Mouse (Mus musculus) hindbrain, postnatal 0 days (tissue): ENCODE measurements around the gene Ep400. TPM values are rescaled to one million over a fixed set of nuclear protein-coding genes. Genes with fewer than 3 reads are reported as not detected.

ENCODE experiments used
- ATAC-seq: fragments of 200-750 bp; cut with Nextera tagmentation; 2 replicates; pipeline ENCODE4 v1.8.0; 2017; ENCODE audit warnings: mild to moderate bottlenecking, moderate TSS enrichment, moderate library complexity
- DNase-seq: peaks from one replicate; pipeline ENCODE4 v3.0.0-alpha.2; 2015; ENCODE audit warnings: low spot score
- H3K27ac ChIP-seq: fragments of 300-500 bp; sonication (generic); 2 replicates; pipeline ENCODE4 v1.5.1; 2014; ENCODE audit warnings: mild to moderate bottlenecking
- H3K27me3 ChIP-seq: fragments of 300-500 bp; sonication (generic); 2 replicates; pipeline ENCODE4 v1.6.1; 2014; ENCODE audit warnings: low read length, mixed read lengths; ENCODE audit not compliant: insufficient read depth
- H3K36me3 ChIP-seq: fragments of 300-500 bp; sonication (generic); 2 replicates; pipeline ENCODE4 v1.6.1; 2014; ENCODE audit warnings: low read length, mixed read lengths; ENCODE audit not compliant: insufficient read depth
- H3K4me1 ChIP-seq: fragments of 300-500 bp; sonication (generic); 2 replicates; pipeline ENCODE4 v1.6.1; 2014; ENCODE audit warnings: antibody characterized with exemption, low read length, mixed read lengths; ENCODE audit not compliant: insufficient read depth
- H3K4me2 ChIP-seq: fragments of 300-500 bp; sonication (generic); 2 replicates; pipeline ENCODE4 v1.6.1; 2014; ENCODE audit warnings: low read depth, mild to moderate bottlenecking, low read length, moderate library complexity, mixed read lengths
- H3K4me3 ChIP-seq: fragments of 300-500 bp; sonication (generic); 2 replicates; pipeline ENCODE4 v1.5.1; 2014; ENCODE audit warnings: low read length
- H3K9ac ChIP-seq: fragments of 300-500 bp; sonication (generic); replicated peaks from 2 replicates; pipeline ENCODE4 v1.6.1; 2014; ENCODE audit warnings: mild to moderate bottlenecking, low read length, moderate library complexity, mixed read lengths
- H3K9me3 ChIP-seq: fragments of 300-500 bp; sonication (generic); 2 replicates; pipeline ENCODE4 v1.6.1; 2016; ENCODE audit warnings: low read length, mixed read lengths
- CTCF ChIP-seq: IDR thresholded peaks from 2 replicates; pipeline ENCODE4 v1.5.1; 2016; ENCODE audit warnings: antibody characterized with exemption, control low read depth, low read depth
- WGBS: fragments of 180-500 bp; shearing (Covaris S2); extraction: QIAGEN DNeasy Blood & Tissue Kit; methylation state at CpG from one replicate; pipeline ENCODE4 v1.1.7; 2014; 5-methylcytosine and 5-hydroxymethylcytosine counted together
- polyA plus RNA-seq: library from polyadenylated mRNA; unstranded; fragments of >200 nt; fragmentation: Nextera tagmentation; extraction: Ambion mirVana; gene quantifications from 2 replicates; pipeline ENCODE4 v1.2.1, GENCODE M21; 2015
- total RNA-seq: library from RNA; depleted of rRNA; stranded (reverse); fragments of >200 nt; gene quantifications from 2 replicates; pipeline ENCODE4 v1.2.3, GENCODE M21; 2014

Ep400 gene
- total and polyA plus RNA-seq, 2 experiments from 2014 or later, result 35.0 to 63.3 TPM

DNA sequence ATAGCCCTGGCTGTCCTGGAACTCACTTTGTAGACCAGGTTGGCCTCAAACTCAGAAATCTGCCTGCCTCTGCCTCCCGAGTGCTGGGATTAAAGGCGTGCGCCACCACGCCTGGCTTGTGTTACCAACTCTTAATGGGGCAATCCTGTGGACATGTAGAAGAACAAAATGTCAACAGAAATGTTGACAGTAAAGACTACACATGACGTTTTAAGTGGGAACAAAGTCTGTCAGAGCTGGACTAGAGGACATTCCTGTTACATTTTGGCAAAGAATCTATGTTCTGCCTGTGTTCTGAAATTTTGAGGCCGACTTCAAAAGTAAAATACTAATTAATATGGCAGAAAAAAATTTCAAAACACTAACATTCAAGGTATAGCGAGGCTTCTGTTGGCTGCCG is 6.6 kb downstream of the Ep400 start:
- Histone ChIP-seq H3K4me3 (no peak overlapping the region), H3K9me3 (no peaks in the 10 kb centered on the region), H3K4me2 (no peak overlapping the region), H3K27me3 (no peaks in the 10 kb centered on the region), H3K36me3 (no peaks in the 10 kb centered on the region), H3K9ac (no peak overlapping the region), H3K27ac (no peak overlapping the region), H3K4me1 (0 out of 2 replicates have a peak, but pooled peaks cover under 1% of the 10 kb centered on the region)
- WGBS, result 93% methylated on average over 8 of the region's 8 CpGs
- no peak for DNase-seq
- no peak for TF ChIP-seq CTCF
- ATAC-seq, result no peak

DNA sequence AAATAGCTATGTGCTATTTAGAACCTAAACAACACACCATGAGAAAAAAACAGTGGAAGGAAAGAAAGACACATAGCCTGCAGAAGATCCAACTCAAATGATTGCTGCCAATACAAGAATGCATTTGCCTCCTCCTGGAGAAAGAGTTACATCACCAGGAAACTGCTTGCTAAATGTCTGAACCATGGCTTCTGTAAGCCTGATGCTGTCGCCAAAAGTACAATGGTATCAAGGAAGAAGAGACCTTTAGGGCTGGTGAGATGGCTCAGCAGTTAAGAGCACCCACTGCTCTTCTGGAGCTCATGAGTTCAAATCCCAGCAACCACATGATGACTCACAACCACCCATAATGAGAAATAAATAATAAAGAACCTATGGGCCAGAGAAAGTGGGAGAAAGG is 25.5 kb downstream of the Ep400 start:
- Histone ChIP-seq H3K4me1 (no peaks in the 10 kb centered on the region), H3K9me3 (no peaks in the 10 kb centered on the region), H3K4me3 (no peak overlapping the region), H3K4me2 (no peak overlapping the region), H3K27ac (no peak overlapping the region), H3K27me3 (no peaks in the 10 kb centered on the region), H3K36me3 (peaks cover 5% of the 10 kb centered on the region; the same call in 1 of the 2 replicates), H3K9ac (no peak overlapping the region)
- DNase-seq (no peak), ATAC-seq (no peak)
- TF ChIP-seq CTCF, result no peak
- 91% methylated on average over 1 of the region's 1 CpGs for WGBS

DNA sequence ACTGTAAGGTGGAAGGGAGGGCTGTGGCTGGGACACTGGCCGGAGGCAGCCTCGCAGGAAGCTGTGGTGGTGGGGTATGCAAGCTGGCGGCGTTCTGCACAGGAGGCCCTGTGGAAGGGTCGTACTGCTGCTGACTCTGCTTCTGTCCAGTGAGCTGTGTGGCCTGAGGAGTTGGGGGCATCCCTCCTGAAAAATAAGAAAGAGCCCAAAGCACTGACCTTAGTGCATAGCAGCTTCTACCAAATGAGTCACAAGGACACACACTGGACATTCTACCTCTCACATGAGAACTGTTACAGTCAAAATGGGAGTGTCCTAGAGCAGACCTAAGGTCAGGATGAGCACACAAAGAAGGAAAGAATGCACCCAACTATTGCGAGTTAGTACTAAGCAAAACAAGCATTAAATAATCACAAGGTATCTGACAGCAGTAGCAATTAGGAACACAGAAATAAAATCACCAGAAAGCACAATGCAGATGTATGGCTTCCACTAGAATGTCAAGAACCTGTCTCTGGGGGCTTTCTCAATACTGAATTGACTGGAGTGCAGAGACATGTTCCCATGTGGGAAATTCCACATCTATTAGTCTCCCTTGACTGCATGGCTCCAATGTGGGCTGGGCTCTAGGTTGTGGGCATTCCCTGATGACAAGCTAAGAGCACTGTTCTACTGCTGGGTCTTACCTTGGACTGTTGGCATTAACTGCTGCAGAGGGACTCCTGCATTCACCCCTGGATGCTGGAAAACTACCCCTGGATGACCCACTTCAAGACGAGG is 30.8 kb downstream of the Ep400 start:
- Histone ChIP-seq H3K9ac (no peak overlapping the region), H3K36me3 (peaks cover 25% of the 10 kb centered on the region), H3K4me1 (no peaks in the 10 kb centered on the region), H3K27ac (no peak overlapping the region), H3K27me3 (no peaks in the 10 kb centered on the region), H3K4me2 (no peak overlapping the region), H3K4me3 (no peak overlapping the region), H3K9me3 (no peaks in the 10 kb centered on the region)
- DNase-seq (no peak), ATAC-seq (no peak)
- TF ChIP-seq CTCF, result no peak
- 85% methylated on average over 7 of the region's 7 CpGs for WGBS

DNA sequence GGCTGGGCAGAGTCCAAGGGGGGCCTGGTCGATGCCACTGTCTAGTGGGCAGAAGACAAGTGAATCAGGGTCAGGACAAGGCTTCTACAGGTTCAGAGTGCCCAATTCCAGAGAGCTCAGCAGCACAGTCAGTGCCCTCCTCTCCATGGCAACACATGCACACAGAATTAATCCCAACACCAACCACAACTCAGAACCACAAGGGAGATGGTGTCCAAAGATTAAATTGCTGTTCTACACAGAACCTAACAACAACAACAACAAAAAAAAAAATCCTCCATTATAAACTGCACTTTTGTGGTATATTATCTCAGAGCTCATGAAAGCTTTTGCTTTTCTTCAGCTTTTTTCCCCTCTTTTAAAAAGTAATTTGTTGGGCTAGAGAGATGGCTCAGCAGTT is 34.9 kb downstream of the Ep400 start:
- Histone ChIP-seq H3K27ac (no peak overlapping the region), H3K9me3 (no peaks in the 10 kb centered on the region), H3K9ac (no peak overlapping the region), H3K4me3 (no peak overlapping the region), H3K27me3 (no peaks in the 10 kb centered on the region), H3K4me2 (no peak overlapping the region), H3K4me1 (no peaks in the 10 kb centered on the region), H3K36me3 (peaks cover 43% of the 10 kb centered on the region)
- DNase-seq, result no peak
- no peak for TF ChIP-seq CTCF
- no peak for ATAC-seq
- 94% methylated on average over 1 of the region's 1 CpGs for WGBS

DNA sequence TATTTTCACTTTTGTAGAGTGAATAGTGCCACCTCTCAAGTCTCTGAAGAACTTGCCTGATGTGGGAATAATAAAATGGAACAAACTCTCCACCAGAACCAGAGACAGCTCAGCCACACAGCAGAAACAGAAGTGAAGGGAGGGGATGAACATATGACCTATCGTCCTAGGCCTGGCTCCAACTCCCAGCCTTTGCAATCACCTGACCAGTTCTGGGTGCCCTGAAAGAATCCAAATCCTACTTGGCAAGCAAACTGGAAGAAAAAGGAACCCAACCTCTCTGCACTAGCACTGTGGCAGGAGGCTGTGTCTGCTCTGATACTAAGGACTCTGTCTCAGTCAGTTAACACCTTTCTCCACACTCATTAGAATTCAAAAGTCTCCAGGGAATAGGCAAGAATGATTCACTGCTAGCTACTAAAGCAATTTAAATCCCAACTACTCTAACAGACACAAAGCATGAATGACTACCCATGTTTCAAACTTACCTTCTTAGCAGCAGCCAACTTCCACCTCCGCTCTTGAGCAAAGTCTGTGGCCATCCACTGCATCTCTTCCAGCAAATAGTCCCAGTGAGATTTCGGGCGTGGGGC is 37.2 kb downstream of the Ep400 start:
- Histone ChIP-seq H3K27me3 (no peaks in the 10 kb centered on the region), H3K9ac (no peak overlapping the region), H3K27ac (no peak overlapping the region), H3K36me3 (peaks cover 40% of the 10 kb centered on the region), H3K9me3 (no peaks in the 10 kb centered on the region), H3K4me1 (no peaks in the 10 kb centered on the region), H3K4me3 (no peak overlapping the region), H3K4me2 (no peak overlapping the region)
- 92% methylated on average over 4 of the region's 4 CpGs for WGBS
- no peak for DNase-seq
- ATAC-seq, result no peak
- TF ChIP-seq CTCF, result no peak

DNA sequence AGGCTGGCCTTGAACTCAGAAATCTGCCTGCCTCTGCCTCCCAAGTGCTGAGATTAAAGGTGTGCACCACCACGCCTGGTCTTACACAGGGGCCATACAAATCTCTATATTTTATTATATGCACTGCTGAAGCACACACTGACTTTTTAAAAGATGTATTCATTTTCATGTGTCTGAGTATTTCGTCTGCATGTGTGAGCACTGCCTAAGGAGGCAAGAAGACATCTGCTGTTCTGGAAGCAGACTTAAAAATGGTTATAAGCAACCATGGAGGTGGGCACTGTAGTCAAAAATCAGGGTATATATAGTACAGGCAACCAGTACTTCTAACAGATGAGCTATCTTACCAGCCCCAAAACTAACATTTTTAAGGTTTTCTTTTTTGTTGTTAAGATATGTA is 39.3 kb downstream of the Ep400 start:
- TF ChIP-seq CTCF, result no peak
- no peaks in the 10 kb centered on the region for H3K4me1 ChIP-seq
- H3K4me3 ChIP-seq, result no peak overlapping the region
- no peak overlapping the region for H3K9ac ChIP-seq
- H3K27me3 ChIP-seq, result no peaks in the 10 kb centered on the region
- WGBS, result 92% methylated on average over 2 of the region's 2 CpGs
- H3K27ac ChIP-seq, result no peak overlapping the region
- H3K36me3 ChIP-seq, result peaks cover 47% of the 10 kb centered on the region
- ATAC-seq (no peak), DNase-seq (no peak)
- no peak overlapping the region for H3K4me2 ChIP-seq
- no peaks in the 10 kb centered on the region for H3K9me3 ChIP-seq

DNA sequence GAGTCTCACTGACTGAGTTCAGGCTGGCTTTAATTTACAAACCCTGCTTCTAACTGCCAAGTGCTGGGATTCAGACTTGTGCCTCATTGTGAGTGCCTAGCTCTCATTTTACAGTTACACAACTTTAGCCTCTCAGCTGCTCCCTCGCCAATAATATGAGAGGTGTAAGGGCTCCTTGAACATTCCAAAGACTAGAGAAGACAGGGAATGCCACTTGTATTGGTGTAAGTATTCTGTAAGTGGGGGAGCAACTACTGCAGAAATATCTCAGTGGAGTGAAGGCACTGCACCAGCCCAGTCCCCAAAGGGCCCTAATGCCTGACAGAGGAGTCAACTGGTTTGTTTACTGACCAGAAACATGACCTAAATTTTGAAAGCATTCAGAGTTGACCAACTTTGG is 42.7 kb downstream of the Ep400 start:
- 94% methylated on average over 1 of the region's 1 CpGs for WGBS
- no peak for ATAC-seq
- H3K36me3 ChIP-seq, result peaks cover 65% of the 10 kb centered on the region

More for the DNA sequence above, 42.7 kb downstream of the Ep400 start:
- no peak for DNase-seq
- Histone ChIP-seq H3K4me2 (no peak overlapping the region), H3K4me1 (no peaks in the 10 kb centered on the region), H3K27me3 (no peaks in the 10 kb centered on the region), H3K9me3 (no peaks in the 10 kb centered on the region), H3K27ac (no peak overlapping the region), H3K4me3 (no peak overlapping the region), H3K9ac (no peak overlapping the region)
- no peak for TF ChIP-seq CTCF
